Mouse (Mus musculus) layer of hippocampus, adult 9-11 months (tissue): ENCODE measurements at regions not wholly inside any gene's neighbourhood (a gene's known extent, or its start where the extent isn't known, plus 50 kb on each side); places are given as distances from the start of the nearest gene placed in this dataset.
A peak's percentile ranks its signal among the peaks of the same experiment; 100 is the strongest.

Experiments used
- DNase-seq: peaks from one replicate; pipeline ENCODE4 v3.0.0; 2022

DNA sequence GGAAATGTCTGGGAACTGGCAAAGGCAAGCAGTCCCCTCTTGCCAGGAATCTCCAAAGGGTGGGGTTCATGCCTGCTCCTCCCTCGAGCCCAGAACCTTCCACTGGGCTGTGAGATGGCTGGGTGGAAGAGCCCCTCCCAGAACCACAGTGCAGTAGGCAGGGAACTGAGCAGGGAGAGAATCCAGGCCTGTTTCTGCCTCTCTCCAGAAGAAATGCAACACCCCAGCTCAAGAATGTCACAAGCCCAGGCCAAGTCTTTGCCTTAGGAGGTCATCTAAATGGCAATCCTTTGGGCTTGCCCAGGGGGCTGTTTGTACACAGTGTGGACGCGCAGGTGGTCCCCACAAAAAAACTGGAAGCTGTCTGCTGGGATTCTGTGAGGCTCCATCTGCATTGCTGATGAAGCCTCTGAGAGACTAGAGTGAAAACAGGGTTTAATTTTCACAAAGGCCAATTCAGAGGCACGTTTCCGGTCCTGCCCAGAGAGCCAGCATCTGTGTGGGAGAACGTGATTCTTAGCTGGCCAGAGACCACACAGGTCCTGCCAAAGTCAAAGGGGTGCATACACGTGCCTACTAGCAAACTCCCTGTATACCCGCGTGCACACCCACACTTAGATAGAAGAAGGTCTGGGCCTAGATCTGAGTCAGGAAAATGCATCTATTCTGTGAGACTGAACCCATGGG, 129.0 kb downstream of the Hmg20a start:
- DNase-seq = no peak

GRCm38 (mm10) chr9:56549774-56550173, 131.4 kb downstream of the Hmg20a start:
- no peak for DNase-seq

- no peak for DNase-seq
These were observed 131.8 kb downstream of the Hmg20a start for GRCm38 (mm10) chr9:56550178-56550577.

GRCm38 (mm10) chr9:56551376-56552186, 133.2 kb downstream of the Hmg20a start:
- DNase-seq = peak; percentile 55

GRCm38 (mm10) chr9:56552187-56552686, 133.8 kb downstream of the Hmg20a start:
- no peak for DNase-seq

- DNase-seq = peak; percentile 72
These were observed 134.4 kb downstream of the Hmg20a start for GRCm38 (mm10) chr9:56552766-56553165.

DNA sequence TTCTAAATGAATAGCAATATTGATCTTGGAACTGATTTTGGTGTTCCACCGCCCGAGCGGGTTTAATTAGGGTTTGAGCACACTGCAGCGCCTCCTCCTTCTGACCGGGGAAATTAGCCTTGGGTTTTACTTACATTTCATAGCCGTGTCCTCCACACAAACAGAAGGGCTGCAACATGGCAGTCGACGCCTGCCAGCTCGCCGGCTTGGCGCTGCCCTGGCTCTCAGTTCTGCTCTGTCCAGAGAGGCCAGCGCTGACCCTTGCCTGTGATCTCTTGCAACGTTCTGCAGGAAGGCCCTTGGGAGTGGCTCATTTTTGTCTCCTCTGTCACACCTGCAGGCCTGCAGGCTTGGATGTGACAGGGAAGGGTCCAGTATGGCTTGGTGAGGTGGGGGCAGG, 135.2 kb downstream of the Hmg20a start:
- DNase-seq = no peak

- no peak for DNase-seq
These were observed 135.7 kb downstream of the Hmg20a start for GRCm38 (mm10) chr9:56554096-56554495.

GRCm38 (mm10) chr9:56559618-56560144, 141.3 kb downstream of the Hmg20a start:
- no peak for DNase-seq

- no peak for DNase-seq
These were observed 144.0 kb downstream of the Hmg20a start for GRCm38 (mm10) chr9:56562440-56562839.

- no peak for DNase-seq
These were observed 145.8 kb downstream of the Hmg20a start for GRCm38 (mm10) chr9:56564048-56564737.
